Mouse (Mus musculus): ENCODE results near the gene Zc3h12b.
"Not testable (repeated sequence)": the region's sequence is repeated elsewhere in the genome, so short reads cannot be mapped to it uniquely, and the experiment has no call there.

The Zc3h12b gene

DNA sequence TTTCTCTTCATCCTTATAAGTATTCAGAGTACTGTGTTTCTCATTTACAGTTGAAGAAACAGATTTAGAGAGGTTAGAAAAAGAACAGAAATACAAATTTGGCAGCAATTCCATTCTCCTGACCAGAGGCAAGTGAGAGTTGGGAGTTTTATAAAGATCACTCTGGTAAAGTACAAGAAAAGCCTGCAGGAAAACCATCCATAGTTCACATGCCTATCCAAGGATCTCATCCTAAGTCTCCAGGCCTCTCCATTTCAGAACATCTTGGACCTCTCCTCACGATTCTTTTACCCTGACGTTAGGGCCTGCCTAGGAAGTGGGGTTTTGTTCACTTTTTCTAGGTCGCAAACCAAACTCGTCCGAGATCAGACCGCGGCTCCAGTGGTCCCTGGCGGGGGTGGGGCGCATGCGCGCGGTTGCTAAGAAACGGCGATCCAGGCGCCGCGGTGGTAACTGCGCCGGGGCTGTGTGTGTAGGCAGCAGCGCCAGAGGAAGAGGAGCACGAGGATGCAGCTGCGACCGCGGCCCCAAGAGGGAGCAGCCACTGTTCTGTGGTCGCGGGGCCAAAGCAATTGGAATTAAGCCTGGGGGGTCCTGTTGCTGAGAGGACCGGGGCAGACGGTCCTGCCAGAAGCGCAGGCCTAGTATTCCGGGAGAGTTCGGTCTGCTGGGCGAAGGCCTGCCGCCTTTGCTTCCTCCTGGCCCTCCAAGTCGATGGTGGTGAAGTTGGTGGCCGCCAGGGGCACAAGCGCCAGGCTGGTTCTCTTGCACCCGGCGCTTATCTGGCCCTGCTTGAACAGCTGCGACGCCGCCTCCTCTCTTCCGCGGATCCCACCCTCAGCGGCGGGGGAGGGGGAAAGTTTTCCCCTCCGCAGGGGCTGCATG lies at the start of gene Zc3h12b:
Gene Zc3h12b, plus strand, starts transcription at position 452 of the 885 bp plus-strand sequence.
- DNase-seq (ENCODE audit: low spot score), result peak; percentile 37

- DNase-seq (ENCODE audit: low spot score), result no peak
These were observed 29.3 kb upstream of the Zc3h12b start for GRCm38 (mm10) chrX:95682206-95682605.

GRCm38 (mm10) chrX:95687119-95687518 lies 24.4 kb upstream of the Zc3h12b start:
- DNase-seq (ENCODE audit: low spot score), result no peak

DNA sequence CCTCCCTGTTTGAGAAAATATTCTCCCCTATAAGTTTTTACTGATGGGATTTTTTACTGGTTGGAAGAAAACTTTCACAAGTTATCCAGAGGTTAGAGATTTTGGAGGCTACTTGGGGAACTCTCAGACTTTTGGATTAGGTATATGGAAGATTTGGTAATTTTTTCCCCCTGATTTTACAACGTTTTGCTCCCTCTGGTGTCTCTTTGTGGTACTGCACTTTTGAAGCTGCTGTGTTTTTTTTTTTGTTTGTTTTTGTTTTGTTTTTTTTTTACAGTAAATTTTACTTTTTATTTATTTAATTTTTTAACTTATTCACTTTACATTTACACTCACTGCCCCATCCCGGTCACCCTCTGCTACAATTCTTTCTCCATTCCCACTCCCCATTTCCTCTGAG lies 26.8 kb downstream of the Zc3h12b start:
- DNase-seq (ENCODE audit: low spot score), result no peak

DNA sequence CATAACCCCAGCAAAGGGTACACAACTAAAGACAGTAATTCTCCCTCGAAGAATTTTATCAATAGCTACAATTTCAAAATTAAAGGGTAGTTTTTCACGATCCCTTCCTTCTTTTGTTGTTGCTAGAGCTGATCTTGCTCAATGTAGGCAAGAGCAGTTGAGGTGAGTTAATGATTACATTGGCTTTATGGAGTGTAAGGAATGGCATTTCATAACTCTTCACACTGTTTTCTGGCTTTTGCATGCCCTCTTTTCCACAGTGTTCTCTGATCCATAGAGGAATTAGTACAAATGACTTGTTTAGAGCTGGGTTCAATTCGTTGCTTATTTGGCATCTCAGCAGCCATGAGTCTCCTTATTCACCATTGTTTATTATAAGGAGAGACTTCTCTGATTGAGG lies 84.4 kb downstream of the Zc3h12b start:
- no peak for DNase-seq (ENCODE audit: low spot score)

DNA sequence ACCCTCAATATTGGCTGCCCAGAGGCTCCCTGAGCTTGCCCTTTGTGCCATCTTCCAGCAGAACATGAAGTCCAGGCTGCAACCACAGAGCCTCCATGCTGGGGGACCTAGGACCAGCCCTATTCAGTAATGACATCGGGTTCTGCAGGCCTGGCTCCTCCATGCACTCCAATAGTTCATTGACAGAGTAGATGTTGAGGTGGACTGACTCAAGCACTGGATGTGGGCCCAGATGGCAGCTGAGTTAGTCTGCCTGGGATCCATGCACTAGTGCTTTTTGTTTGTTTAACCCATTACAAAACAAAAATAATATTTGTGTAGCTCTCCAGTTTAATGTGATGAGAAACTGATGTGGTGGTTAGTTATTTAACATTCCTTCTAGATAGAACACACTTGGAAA lies 90.3 kb downstream of the Zc3h12b start:
- no peak for DNase-seq (ENCODE audit: low spot score)

DNA sequence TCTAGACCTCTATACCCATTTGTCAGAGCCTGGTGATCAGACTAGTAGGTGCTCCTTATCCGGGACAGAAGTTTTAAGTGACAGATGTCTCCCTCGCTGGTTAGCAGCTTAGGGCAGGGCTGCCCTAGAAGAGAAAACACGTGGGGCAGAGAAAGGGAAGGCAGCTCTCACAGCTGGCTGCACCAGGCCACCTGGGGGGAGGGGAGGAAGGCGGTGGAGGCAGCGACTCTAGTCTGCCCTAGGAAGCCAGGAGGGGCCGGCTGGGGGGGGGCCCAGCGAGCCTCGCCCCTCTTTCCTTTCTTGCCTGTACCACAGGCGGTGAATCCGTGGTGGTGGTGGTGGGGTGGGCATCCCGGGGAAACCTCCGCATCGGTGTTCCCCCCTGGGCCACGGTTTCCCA lies 141.3 kb downstream of the Zc3h12b start:
- no peak for DNase-seq (ENCODE audit: low spot score)

DNA sequence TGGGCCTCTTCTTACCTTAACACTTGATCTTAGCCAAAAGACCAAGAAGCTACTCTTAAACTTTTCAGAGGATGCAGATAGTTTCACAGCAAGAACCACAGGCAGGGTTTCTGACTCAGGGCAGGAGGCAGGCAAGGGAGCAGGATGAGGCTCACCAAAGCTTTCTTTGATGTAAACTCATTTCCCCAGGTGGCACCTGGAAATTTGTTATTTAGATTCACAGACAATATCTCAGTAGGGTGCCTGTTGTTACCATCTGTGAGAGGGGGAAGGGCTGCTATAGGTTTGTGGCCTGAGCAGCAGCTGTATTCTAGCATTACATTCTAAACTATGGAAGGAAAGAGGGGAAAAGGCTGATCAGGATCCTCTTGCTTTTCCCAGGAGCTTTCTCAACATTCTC lies 169.6 kb downstream of the Zc3h12b start:
- DNase-seq (ENCODE audit: low spot score), result no peak

- DNase-seq (ENCODE audit: low spot score), result no peak
These were observed 191.2 kb downstream of the Zc3h12b start for GRCm38 (mm10) chrX:95902716-95903115.

- DNase-seq (ENCODE audit: low spot score), result no peak
These were observed 224.0 kb downstream of the Zc3h12b start for GRCm38 (mm10) chrX:95935481-95935880.

DNA sequence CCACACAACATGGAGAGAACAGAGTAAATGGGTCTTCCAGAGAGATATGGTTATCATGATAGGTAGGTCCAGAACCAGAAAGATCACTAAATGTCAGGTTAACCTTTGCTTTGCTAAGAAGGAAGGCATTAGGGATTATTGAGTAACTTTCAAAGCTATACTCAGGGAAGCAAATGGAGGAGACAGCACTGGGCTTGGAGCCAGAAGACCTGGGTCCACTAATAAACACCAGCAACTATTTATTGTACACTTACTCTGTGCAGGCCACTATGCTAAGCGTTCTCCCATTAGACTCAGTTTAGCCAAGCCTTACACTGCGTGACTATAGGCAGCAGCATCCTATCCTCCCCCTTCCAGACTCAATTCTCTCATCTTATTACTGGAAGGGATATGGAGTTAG lies 234.0 kb downstream of the Zc3h12b start:
- no peak for DNase-seq (ENCODE audit: low spot score)

DNA sequence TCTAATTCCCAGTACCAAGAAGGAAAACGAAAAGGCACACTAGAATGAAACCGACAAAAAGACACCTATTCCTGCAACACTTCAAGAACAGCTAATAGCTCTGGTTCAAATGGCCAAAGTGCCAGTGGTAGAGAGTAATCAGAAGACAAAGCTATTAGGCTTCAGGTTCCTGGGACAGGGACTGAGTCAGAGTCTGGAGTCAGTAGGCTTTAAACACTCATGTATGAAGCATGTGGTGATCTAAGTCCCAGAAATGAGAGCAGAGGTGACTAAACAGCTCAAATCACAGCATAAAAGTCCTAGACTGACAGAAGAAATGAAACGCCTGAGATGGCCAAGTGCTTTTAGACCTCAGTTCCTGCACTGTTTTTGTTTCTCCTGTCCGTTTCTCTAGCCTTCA lies 236.7 kb downstream of the Zc3h12b start:
- no peak for DNase-seq (ENCODE audit: low spot score)

GRCm38 (mm10) chrX:95950776-95951175 lies 239.3 kb downstream of the Zc3h12b start:
- DNase-seq (ENCODE audit: low spot score), result peak; percentile 21

DNA sequence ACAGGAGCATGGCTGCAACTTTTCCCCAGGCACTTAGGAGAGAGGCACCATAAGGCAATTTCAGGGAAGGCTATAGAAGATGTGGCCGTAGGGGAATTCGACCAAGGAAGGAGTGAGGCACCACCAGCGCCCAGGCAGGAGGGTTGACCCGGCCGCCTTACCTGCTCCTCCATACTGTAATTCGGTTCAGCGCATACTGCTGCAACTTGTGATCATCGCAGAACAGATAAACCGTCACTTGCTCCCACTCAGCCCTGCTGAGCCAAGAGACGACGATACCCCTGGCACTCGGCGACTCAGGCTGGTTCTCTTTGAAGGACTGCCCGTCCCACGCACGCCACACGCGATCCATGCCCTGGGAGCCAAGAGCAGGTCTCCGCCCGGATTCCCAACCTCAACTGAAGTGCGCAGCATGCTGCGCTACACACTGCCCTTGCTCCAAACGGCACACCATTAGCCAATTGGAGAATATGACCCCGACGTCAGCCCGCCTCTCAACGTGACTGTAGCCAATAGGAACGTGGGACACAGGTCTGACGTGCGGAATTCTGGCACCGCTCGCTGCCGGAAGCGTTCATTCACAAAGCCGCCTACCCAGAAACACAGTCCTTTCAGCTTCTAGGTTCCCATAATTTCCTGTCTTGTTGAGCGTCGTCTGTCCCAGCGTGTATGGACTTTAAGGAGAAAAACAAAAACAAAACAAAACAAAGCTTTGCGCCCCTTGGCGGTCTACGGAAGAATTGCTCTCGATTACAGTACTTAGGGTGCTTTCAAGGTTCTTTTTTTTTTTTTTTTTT lies 245.2 kb downstream of the Zc3h12b start, which contains the start of gene Las1l:
Gene Las1l, minus strand, starts transcription at position 466 of the 797 bp plus-strand sequence.
- peak; percentile 87 for DNase-seq (ENCODE audit: low spot score)

GRCm38 (mm10) chrX:95957461-95957860 lies 246.0 kb downstream of the Zc3h12b start:
- DNase-seq (ENCODE audit: low spot score), result not testable (repeated sequence)

DNA sequence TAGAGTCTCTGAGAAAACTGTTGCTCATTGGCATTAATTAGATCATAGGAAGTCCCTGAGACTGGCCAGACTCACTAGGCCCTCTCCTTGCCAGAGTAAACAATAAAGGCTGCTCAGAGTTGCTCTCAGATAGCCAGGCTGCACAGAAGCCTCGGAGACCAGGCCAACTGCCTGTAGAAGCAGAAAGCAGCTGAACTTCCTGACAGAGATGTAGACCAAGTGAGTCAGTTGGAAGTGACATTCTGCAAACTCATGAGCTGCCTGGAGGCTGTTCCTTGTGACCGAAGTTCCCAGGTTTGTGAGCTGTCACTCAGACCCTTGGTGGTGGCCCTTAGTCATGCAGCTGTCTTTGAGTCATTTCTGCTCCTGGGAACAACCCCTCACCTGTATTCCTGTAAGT lies 251.9 kb downstream of the Zc3h12b start:
- no peak for DNase-seq (ENCODE audit: low spot score)

- DNase-seq (ENCODE audit: low spot score), result no peak
These were observed 253.6 kb downstream of the Zc3h12b start for GRCm38 (mm10) chrX:95965036-95965435.

GRCm38 (mm10) chrX:95967847-95968593 lies 256.5 kb downstream of the Zc3h12b start:
- no peak for DNase-seq (ENCODE audit: low spot score)

- peak; percentile 37 for DNase-seq (ENCODE audit: low spot score)
These were observed 257.1 kb downstream of the Zc3h12b start for GRCm38 (mm10) chrX:95968594-95968965.

DNA sequence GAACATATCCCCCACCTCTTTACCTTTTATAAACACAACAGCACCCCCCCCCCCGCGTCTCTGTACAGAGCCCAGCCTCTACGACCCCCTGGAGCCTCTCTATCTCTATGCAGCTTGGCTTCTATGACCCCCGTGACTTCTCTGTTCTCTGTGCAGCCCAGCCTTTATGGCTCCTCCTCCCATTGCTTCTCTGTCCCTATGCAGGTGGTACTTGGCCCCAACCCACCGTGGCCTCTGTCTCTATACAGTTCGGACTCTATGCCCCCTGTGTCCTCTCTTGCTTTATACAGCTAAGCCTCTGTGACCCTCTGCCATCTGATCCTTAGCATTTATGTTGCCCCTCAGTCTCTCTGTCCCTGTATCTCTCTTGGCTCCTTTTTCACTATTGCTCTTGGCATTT lies 257.6 kb downstream of the Zc3h12b start:
- no peak for DNase-seq (ENCODE audit: low spot score)

GRCm38 (mm10) chrX:95969936-95970335 lies 258.5 kb downstream of the Zc3h12b start:
- DNase-seq (ENCODE audit: low spot score), result no peak

All from layer of hippocampus, adult 9-10 months (tissue).